Mouse (Mus musculus) midbrain, embryonic 13.5 days (tissue): ENCODE data around the gene Slc17a9. TPM values are rescaled to one million over a fixed set of nuclear protein-coding genes. Genes with fewer than 3 reads are reported as not detected.
A peak's percentile ranks its signal among the peaks of the same experiment; 100 is the strongest.
"Not testable (repeated sequence)": the region's sequence is repeated elsewhere in the genome, so short reads cannot be mapped to it uniquely, and the experiment has no call there.

ENCODE experiments used
- ATAC-seq: fragments of 200-750 bp; cut with Nextera tagmentation; 2 replicates; pipeline ENCODE4 v1.8.0; 2017; ENCODE audit warnings: mild to moderate bottlenecking, moderate TSS enrichment, moderate library complexity
- H3K27ac ChIP-seq: fragments of 300-500 bp; sonication (generic); 2 replicates; pipeline ENCODE4 v1.5.1; 2015; ENCODE audit warnings: inconsistent platforms, mild to moderate bottlenecking, moderate library complexity
- H3K27me3 ChIP-seq: fragments of 300-500 bp; sonication (generic); 2 replicates; pipeline ENCODE4 v1.6.1; 2015; ENCODE audit warnings: mild to moderate bottlenecking, inconsistent platforms
- H3K36me3 ChIP-seq: fragments of 300-500 bp; sonication (generic); 2 replicates; pipeline ENCODE4 v1.6.1; 2015; ENCODE audit warnings: mild to moderate bottlenecking, inconsistent platforms
- H3K4me1 ChIP-seq: fragments of 300-500 bp; sonication (generic); replicated peaks from 2 replicates; pipeline ENCODE4 v1.6.1; 2015; ENCODE audit warnings: inconsistent platforms
- H3K4me2 ChIP-seq: fragments of 300-500 bp; sonication (generic); replicated peaks from 2 replicates; pipeline ENCODE4 v1.6.1; 2015; ENCODE audit warnings: moderate library complexity, mild to moderate bottlenecking, inconsistent platforms
- H3K4me3 ChIP-seq: fragments of 300-500 bp; sonication (generic); replicated peaks from 2 replicates; pipeline ENCODE4 v1.5.1; 2015; ENCODE audit warnings: mild to moderate bottlenecking, inconsistent platforms
- H3K9ac ChIP-seq: fragments of 300-500 bp; sonication (generic); replicated peaks from 2 replicates; pipeline ENCODE4 v1.6.1; 2015; ENCODE audit warnings: mild to moderate bottlenecking, inconsistent platforms
- H3K9me3 ChIP-seq: fragments of 300-500 bp; sonication (generic); 2 replicates; pipeline ENCODE4 v1.6.1; 2016; ENCODE audit warnings: mild to moderate bottlenecking, inconsistent platforms
- WGBS: fragments of 180-500 bp; shearing (Covaris S2); methylation state at CpG from one replicate; pipeline ENCODE4 v1.1.7; 2015; 5-methylcytosine and 5-hydroxymethylcytosine counted together
- polyA plus RNA-seq: library from polyadenylated mRNA; unstranded; fragments of >200 nt; fragmentation: Nextera tagmentation; extraction: Ambion mirVana; gene quantifications from 2 replicates; pipeline ENCODE4 v1.2.1, GENCODE M21; 2015

The Slc17a9 gene
- polyA plus RNA-seq, 1 experiment from 2014 or later = 0.61 TPM

DNA sequence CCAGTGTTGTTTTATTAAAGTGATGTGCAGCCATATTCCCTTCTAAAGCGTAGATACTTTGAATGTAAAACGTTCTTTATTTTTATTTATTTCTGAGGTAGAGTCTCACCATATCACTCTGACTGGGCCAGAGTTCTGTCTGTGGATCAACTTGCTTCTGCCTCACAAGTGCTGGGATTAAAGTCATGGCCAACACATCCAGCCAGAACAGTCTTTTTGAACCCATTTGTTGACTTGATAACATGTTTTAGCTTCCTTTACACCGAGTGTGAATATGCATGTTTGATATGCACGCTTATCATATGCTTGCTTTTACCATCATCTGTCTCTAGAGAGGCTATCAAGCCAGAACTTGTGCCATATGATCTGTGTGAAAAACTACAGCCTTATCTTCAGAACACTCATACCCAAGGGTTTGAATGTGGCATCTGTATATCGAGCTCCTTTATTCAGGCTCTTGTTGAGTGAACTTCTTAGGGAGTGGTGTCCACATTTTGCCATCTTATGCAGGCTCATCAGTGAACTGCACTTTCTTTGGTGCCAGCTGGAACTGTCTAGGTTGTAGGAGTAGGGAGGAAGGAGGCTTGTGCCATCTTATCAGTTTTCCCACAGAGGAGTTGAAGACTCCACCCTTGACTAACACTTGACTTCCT lies 12.9 kb upstream of the Slc17a9 start:
- Histone ChIP-seq H3K4me1 (peaks cover 26% of the 10 kb centered on the region), H3K9ac (no peak overlapping the region), H3K27ac (no peak overlapping the region), H3K9me3 (no peaks in the 10 kb centered on the region), H3K27me3 (no peaks in the 10 kb centered on the region), H3K4me2 (no peak overlapping the region), H3K36me3 (peaks cover 29% of the 10 kb centered on the region), H3K4me3 (no peak overlapping the region)
- 96% methylated on average over 5 of the region's 5 CpGs for WGBS
- no peak for ATAC-seq

DNA sequence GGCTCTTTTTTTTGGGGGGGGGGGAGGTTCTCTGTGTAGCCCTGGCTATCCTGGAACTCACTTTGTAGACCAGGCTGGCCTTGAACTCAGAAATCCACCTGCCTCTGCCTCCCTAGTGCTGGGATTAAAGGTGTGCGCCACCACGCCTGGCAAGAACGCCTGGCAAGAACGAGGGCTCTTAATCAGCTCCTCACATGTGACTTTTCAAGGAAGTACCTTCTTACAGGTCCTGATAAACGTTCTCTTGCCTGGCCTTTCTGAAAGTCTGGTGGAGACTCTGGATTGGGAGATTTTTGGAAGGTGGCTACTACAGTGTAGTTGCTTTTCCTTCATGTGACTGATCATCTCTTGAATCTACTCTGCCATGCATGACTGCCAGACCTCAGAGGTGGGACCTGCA lies 2.3 kb upstream of the Slc17a9 start:
- H3K4me2 ChIP-seq, H3K27me3 ChIP-seq, ATAC-seq, H3K4me1 ChIP-seq, H3K9me3 ChIP-seq, H3K9ac ChIP-seq, H3K4me3 ChIP-seq, H3K27ac ChIP-seq: not testable (repeated sequence)
- 90% methylated on average over 5 of the region's 5 CpGs for WGBS
- H3K36me3 ChIP-seq = peaks cover 64% of the 10 kb centered on the region

DNA sequence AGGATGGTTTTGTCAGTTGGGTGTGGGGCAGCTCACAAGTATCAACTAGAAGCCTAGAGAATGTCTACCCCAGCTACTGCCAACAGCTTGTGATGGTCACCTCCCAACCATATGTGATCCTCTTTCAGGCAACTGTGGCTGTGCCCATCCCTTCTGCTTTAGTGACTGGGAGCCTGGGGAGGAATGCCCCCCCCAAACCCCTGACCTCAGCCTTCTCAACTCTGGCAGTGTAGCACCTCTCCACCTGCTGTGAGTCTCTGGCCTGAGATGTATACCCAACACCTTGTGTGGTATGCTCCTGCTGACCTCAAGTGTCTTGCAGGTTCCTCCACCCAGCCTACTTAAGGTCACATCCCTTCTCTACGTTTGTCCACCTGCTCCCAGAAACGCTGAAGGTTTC lies 1.2 kb upstream of the Slc17a9 start:
- Histone ChIP-seq H3K27me3 (no peaks in the 10 kb centered on the region), H3K27ac (no peak overlapping the region), H3K9ac (no peak overlapping the region), H3K9me3 (no peaks in the 10 kb centered on the region), H3K4me2 (no peak overlapping the region), H3K36me3 (peaks cover 53% of the 10 kb centered on the region), H3K4me3 (no peak overlapping the region), H3K4me1 (peaks cover 4% of the 10 kb centered on the region)
- 71% methylated on average over 2 of the region's 2 CpGs for WGBS
- ATAC-seq = no peak

DNA sequence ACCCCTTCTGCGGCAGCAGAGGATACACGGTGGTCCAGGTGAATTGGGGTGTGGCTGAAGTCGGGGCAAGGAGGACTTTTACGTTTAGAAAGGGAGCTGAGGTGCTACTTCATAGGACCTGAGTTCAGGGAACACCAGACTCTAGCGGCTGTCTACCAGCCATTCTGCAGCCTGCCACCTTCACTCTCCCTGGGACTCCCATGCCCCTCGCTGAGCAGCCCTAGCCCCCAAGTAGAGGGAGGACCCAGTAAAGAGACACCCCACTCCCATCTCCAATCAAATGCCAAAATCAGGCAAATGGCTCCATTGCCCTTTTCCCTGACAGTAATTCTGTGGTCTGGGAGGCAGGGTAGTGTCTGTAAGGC lies 333 bp downstream of the Slc17a9 start:
- WGBS = 11% methylated on average over 6 of the region's 6 CpGs
- peaks cover 41% of the 10 kb centered on the region for H3K36me3 ChIP-seq
- no peak overlapping the region for H3K27ac ChIP-seq
- H3K4me3 ChIP-seq = no peak overlapping the region
- H3K9ac ChIP-seq = 0 out of 2 replicates have a peak overlapping the region, but pooled peaks have one; percentile 16
- H3K27me3 ChIP-seq = no peaks in the 10 kb centered on the region
- H3K4me2 ChIP-seq = 0 out of 2 replicates have a peak overlapping the region, but pooled peaks have one; percentile 6
- ATAC-seq = peak; percentile 31
- peaks cover 4% of the 10 kb centered on the region for H3K4me1 ChIP-seq
- H3K9me3 ChIP-seq = no peaks in the 10 kb centered on the region

DNA sequence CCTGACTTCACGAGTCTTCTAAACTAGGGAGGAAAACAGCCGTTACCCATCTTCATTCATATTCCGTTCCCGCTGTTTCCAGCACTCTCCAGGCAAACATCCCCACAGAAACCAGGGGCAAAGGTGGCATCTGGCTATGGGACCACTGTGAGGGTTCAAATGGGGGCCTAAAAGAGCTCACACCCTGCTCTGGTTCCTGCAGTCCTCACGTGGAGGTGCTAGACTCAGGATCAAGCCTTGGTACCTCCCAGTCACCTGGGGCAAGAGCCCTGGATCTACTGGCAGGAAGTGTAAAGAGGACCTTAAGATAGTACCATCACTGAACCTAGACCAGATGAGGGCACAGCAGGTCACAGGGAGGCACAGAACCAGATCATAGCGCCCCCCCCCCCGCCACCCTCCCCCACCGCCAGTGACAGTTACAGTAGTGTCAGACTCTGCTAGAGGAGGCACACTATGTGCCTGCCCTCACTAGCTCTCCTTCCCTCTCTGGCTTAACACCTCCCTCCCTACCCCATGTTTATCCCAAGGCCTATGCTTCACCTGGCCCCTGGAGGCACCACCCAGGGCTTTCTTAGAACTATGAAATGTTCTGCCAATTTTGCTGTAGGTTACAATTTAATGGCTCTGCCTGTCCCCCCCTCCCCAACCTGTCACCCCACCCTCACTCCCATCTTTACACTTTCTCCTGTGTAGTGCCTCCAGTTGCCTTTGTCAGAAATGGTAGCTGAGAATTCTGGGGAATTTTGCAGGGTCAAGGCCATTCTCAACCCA lies 980 bp downstream of the Slc17a9 start:
- WGBS = 35% methylated on average over 6 of the region's 8 CpGs
- ATAC-seq = peak; percentile 22; the same call in 1 of the 2 replicates

DNA sequence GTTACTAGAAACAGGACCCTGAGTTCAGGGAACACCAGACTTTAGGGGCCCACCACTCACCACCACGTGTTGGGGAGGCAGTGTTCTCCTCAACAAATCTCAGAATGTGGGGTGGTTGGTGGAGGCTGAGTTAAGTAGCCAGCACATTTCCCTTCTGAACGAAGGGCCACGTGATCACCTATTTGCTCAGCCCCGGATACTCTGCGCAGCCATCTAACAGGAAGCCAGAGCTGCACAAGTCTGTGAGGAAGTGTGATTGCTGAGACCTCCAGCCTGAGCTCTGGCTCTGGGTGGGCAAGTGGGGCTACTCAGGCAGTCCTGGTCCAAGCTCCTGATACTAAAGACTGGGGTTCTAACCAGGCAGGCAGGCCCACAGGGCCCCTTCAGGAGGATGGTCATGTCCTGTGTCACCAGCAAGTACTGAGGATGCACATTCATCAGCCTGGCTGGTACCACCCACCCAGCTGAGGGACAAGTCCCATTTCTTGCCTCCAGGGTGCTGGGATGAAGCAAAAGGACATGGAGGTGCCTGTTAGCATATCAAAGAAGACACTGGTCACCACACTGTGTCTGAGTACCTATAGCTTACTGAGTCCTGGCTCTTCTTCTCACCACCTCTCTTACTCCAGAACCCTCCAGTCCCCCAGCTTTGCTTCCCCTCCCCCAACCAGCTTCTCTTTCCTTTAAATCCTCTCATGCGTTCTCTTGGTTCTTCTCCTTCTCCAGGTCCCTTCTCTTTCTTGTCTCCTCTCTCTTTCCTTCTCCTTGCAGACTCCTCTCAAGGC lies 1.8 kb downstream of the Slc17a9 start:
- Histone ChIP-seq H3K4me2 (no peak overlapping the region), H3K9ac (no peak overlapping the region), H3K4me1 (peaks cover 4% of the 10 kb centered on the region), H3K36me3 (peaks cover 26% of the 10 kb centered on the region), H3K27me3 (no peaks in the 10 kb centered on the region), H3K9me3 (no peaks in the 10 kb centered on the region), H3K4me3 (no peak overlapping the region), H3K27ac (no peak overlapping the region)
- WGBS = 78% methylated on average over 6 of the region's 6 CpGs
- ATAC-seq = no peak

More for the DNA sequence above, 980 bp downstream of the Slc17a9 start:
- Histone ChIP-seq H3K27ac (no peak overlapping the region), H3K9me3 (no peaks in the 10 kb centered on the region), H3K9ac (no peak overlapping the region), H3K4me2 (no peak overlapping the region), H3K36me3 (peaks cover 34% of the 10 kb centered on the region), H3K4me3 (no peak overlapping the region), H3K27me3 (no peaks in the 10 kb centered on the region), H3K4me1 (peaks cover 4% of the 10 kb centered on the region)

DNA sequence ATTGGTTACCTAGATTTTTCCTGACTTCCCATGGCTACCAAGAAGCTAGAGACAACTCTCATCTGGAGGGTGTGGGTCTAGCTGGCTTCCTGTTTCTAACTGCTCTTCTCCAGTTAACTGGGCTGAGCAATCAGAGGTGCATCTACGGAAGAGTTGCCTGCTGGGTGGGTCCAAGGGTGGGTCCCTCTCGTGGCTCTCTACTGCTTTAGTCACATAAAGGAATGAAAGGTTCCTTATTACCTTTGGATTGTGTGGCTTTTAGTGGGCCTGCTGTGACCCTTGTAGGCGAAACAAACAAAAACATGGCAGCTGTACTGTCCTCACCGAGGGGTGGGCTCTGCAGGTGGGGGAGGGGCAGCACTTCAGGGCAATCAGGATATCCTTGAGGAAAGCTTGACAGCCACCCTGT lies 2.6 kb downstream of the Slc17a9 start:
- ATAC-seq = no peak
- Histone ChIP-seq H3K4me3 (no peak overlapping the region), H3K27ac (no peak overlapping the region), H3K4me2 (no peak overlapping the region), H3K9ac (no peak overlapping the region), H3K4me1 (peaks cover 4% of the 10 kb centered on the region), H3K9me3 (no peaks in the 10 kb centered on the region), H3K27me3 (no peaks in the 10 kb centered on the region), H3K36me3 (peaks cover 19% of the 10 kb centered on the region)
- whole genome bisulfite sequencing = 60% methylated on average over 4 of the region's 4 CpGs

DNA sequence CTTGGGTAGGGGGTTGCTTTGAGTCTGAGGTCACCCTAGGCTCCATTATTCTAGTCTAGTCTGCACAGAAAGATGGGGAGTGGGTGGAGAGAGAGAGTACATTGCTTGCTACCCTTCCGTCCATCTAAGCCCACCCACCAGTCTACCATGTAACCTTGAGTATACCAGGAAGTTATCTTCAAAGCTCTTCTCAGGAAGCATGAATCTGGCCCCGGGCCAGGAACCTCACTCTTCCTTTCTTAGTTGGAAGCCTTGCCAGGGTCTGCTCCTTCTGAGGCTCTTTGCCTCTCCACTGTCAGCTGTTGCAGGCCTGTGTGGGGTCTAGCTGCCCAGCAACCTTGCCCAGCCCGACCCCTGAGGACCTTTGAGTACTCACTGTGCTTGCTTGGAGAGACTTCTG lies 6.0 kb downstream of the Slc17a9 start:
- Histone ChIP-seq H3K9me3 (no peaks in the 10 kb centered on the region), H3K4me3 (no peak overlapping the region), H3K27ac (no peak overlapping the region), H3K4me2 (no peak overlapping the region), H3K9ac (no peak overlapping the region), H3K4me1 (no peaks in the 10 kb centered on the region), H3K27me3 (no peaks in the 10 kb centered on the region), H3K36me3 (no peaks in the 10 kb centered on the region)
- ATAC-seq = no peak
- 83% methylated on average over 3 of the region's 3 CpGs for WGBS

DNA sequence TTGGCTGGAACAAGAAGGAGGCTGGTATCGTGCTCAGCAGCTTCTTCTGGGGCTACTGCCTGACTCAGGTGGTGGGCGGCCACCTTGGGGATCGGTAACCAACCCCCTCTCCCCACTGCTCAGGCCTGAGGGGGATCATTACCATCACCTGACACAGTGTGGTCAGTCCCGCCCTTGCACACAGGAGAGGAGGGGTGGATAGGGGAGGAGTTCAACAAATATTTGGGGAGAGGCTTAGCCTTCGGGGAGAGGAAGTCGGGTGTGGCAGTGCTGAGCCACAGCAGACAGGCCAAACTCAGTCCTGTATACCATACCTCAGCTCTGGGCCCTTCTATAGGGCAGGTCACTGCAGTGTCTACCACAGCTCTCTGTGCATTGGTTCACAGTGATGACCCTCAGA lies 6.9 kb downstream of the Slc17a9 start:
- H3K27ac ChIP-seq = no peak overlapping the region
- H3K4me3 ChIP-seq = no peak overlapping the region
- no peaks in the 10 kb centered on the region for H3K9me3 ChIP-seq
- no peak overlapping the region for H3K9ac ChIP-seq
- no peaks in the 10 kb centered on the region for H3K27me3 ChIP-seq
- H3K4me2 ChIP-seq = no peak overlapping the region
- ATAC-seq = no peak
- WGBS = 85% methylated on average over 6 of the region's 6 CpGs
- no peaks in the 10 kb centered on the region for H3K36me3 ChIP-seq
- no peaks in the 10 kb centered on the region for H3K4me1 ChIP-seq

DNA sequence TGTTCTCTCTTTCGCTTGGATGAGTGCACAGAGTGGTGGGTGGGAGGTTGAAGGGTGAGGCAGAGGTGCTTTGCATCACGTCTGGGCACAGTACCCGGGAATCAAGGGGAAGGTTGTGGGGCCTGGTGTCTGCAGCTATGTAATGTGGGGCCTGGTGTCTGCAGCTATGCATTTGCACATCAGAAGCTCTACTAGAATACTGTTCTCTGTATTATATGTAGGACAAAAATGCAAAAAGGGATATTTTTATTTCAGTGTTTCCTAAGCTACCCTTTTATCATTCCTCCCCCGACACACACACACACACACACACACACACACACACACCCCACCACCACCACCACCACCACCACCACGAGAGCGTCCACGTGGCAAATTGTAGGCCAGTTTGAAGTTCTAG lies 10.2 kb downstream of the Slc17a9 start:
- no peak overlapping the region for H3K4me3 ChIP-seq
- 84% methylated on average over 7 of the region's 7 CpGs for WGBS
- no peak for ATAC-seq
- H3K27me3 ChIP-seq = no peaks in the 10 kb centered on the region
- H3K9me3 ChIP-seq = no peaks in the 10 kb centered on the region
- H3K9ac ChIP-seq = no peak overlapping the region
- no peak overlapping the region for H3K27ac ChIP-seq
- H3K36me3 ChIP-seq = no peaks in the 10 kb centered on the region
- H3K4me1 ChIP-seq = no peaks in the 10 kb centered on the region
- H3K4me2 ChIP-seq = no peak overlapping the region

DNA sequence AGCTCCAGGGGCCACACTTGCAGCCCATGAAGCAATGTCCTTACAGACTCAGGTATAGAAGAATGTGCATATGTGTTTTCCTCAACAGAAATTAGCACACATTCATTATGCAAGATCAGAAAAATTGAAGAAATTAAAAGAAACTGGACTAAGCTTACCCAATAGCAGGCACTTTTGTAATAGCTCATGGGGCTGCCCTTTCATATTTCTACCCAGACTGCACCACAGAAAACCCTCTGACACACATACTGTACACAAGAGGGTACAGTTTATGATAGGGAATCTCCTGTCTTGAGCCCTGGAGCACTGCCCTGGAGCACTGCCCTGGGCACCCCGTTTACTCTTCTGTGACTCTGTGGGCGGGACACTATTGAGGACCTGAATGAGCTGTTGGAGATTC lies 12.9 kb downstream of the Slc17a9 start:
- H3K36me3 ChIP-seq = no peaks in the 10 kb centered on the region
- H3K9me3 ChIP-seq = no peaks in the 10 kb centered on the region
- H3K27ac ChIP-seq = no peak overlapping the region
- no peaks in the 10 kb centered on the region for H3K27me3 ChIP-seq
- no peak overlapping the region for H3K9ac ChIP-seq
- H3K4me1 ChIP-seq = no peaks in the 10 kb centered on the region
- H3K4me3 ChIP-seq = no peak overlapping the region
- 76% methylated on average over 2 of the region's 2 CpGs for WGBS
- no peak overlapping the region for H3K4me2 ChIP-seq
- ATAC-seq = no peak

DNA sequence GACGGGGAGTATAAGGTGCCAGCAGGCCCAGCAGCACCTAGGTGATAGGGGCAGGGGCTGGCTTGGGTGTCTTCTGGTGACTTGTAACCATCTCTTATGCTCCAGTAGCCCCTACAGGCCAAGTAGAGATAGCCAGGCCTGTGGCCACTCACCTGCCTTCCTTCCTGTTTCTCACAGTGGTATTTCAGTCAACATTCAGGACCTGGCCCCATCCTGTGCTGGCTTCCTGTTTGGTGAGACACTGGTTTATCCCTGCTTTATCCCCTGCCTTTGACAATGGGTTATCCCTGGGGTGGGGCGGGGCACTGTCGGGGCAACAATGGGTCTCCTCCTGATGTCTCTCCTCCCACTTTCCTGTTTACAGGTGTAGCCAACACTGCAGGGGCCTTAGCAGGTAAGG lies 15.3 kb downstream of the Slc17a9 start:
- Histone ChIP-seq H3K9me3 (no peaks in the 10 kb centered on the region), H3K4me2 (no peak overlapping the region), H3K27me3 (no peaks in the 10 kb centered on the region), H3K36me3 (no peaks in the 10 kb centered on the region), H3K9ac (no peak overlapping the region), H3K4me1 (no peaks in the 10 kb centered on the region), H3K27ac (no peak overlapping the region), H3K4me3 (no peak overlapping the region)
- 17% methylated on average over 3 of the region's 3 CpGs for WGBS
- ATAC-seq = no peak
